Mouse (Mus musculus): ENCODE measurements around the gene Sf3a3.

GRCm38 (mm10) chr4:124710776-124711291, 3.7 kb upstream of the Sf3a3 start:
- TF ChIP-seq CTCF (IDR thresholded peaks at IDR 0.05; ENCODE audit: low read depth) (peak; percentile 75), EP300 (IDR thresholded peaks at IDR 0.05; ENCODE audit: low read depth) (no peak)
